ENCODE assay signal across 9 mouse cellular contexts in genomic region chr10:53115028-53115427, GRCm38 (mm10).
DNase-seq lines count a peak whose midpoint lies in the region; ATAC-seq and TF ChIP-seq lines count a peak whose summit lies in the region.
"Had no signal": no experiment of that assay in that cellular context is flagged by ENCODE, and none has a peak within 500 bp of the region (broad histone marks: within the 10 kb centered on the region; RNA-seq: fewer than 3 reads in every experiment).

No protein-coding gene starts in this region.

- H3K27ac ChIP-seq in liver, embryonic 12.5 days, result no peak overlapping the region
- H3K27ac ChIP-seq in forebrain, embryonic 13.5 days, result no peak overlapping the region
- no peak overlapping the region for H3K27ac ChIP-seq in hindbrain, postnatal 0 days
- H3K27ac ChIP-seq in neural tube, embryonic 14.5 days (ENCODE audit: low read depth, low read length), result 0 out of 2 replicates have a peak overlapping the region, but pooled peaks have one; percentile 22
- H3K27ac ChIP-seq: embryonic facial prominence, embryonic 13.5 days had no signal

- no peaks in the 10 kb centered on the region for H3K4me1 ChIP-seq in liver, embryonic 12.5 days
- H3K4me1 ChIP-seq in forebrain, embryonic 13.5 days, result peaks cover 13% of the 10 kb centered on the region; the same call in 1 of the 2 replicates
- H3K4me1 ChIP-seq in hindbrain, postnatal 0 days (ENCODE audit: insufficient read depth, low read length), result no peaks in the 10 kb centered on the region
- H3K4me1 ChIP-seq in neural tube, embryonic 14.5 days (ENCODE audit: control insufficient read depth, insufficient read depth, low read length), result 0 out of 2 replicates have a peak, but pooled peaks cover 5% of the 10 kb centered on the region
- H3K4me1 ChIP-seq: embryonic facial prominence, embryonic 13.5 days had no signal

- no peak; the same call in 1 of the 2 replicates for ATAC-seq in liver, embryonic 12.5 days
- peak; percentile 57 for ATAC-seq in forebrain, embryonic 13.5 days
- ATAC-seq in hindbrain, postnatal 0 days, result peak; percentile 59; the same call in 1 of the 2 replicates
- peak; percentile 60; the same call in 1 of the 2 replicates for ATAC-seq in neural tube, embryonic 14.5 days (ENCODE audit: low read depth)

- intact Hi-C loops in left cerebral cortex, postnatal 4 days (cut with DNase I), result no loop called here

- H3K36me3 ChIP-seq in liver, embryonic 12.5 days, result no peaks in the 10 kb centered on the region
- 0 out of 2 replicates have a peak, but pooled peaks cover 4% of the 10 kb centered on the region for H3K36me3 ChIP-seq in forebrain, embryonic 13.5 days (ENCODE audit: poor library complexity, severe bottlenecking)
- H3K36me3 ChIP-seq in hindbrain, postnatal 0 days (ENCODE audit: insufficient read depth, low read length), result no peaks in the 10 kb centered on the region
- no peaks in the 10 kb centered on the region for H3K36me3 ChIP-seq in neural tube, embryonic 14.5 days (ENCODE audit: control insufficient read depth, insufficient read depth, low read length)
- H3K36me3 ChIP-seq: embryonic facial prominence, embryonic 13.5 days had no signal

- no peaks in the 10 kb centered on the region for H3K9me3 ChIP-seq in liver, embryonic 12.5 days (replicated peaks)
- H3K9me3 ChIP-seq in forebrain, embryonic 13.5 days (replicated peaks), result no peaks in the 10 kb centered on the region
- H3K9me3 ChIP-seq in hindbrain, postnatal 0 days (ENCODE audit: low read length), result no peaks in the 10 kb centered on the region
- no peaks in the 10 kb centered on the region for H3K9me3 ChIP-seq in neural tube, embryonic 14.5 days (ENCODE audit: control insufficient read depth, low read length)
- H3K9me3 ChIP-seq: embryonic facial prominence, embryonic 13.5 days had no signal

- H3K9ac ChIP-seq in liver, embryonic 12.5 days, result no peak overlapping the region
- no peak overlapping the region for H3K9ac ChIP-seq in forebrain, embryonic 13.5 days
- no peak overlapping the region for H3K9ac ChIP-seq in hindbrain, postnatal 0 days (replicated peaks; ENCODE audit: low read length)
- H3K9ac ChIP-seq in neural tube, embryonic 14.5 days (replicated peaks; ENCODE audit: low read depth, low read length), result no peak overlapping the region
- H3K9ac ChIP-seq: embryonic facial prominence, embryonic 13.5 days had no signal

- peak; percentile 65 for DNase-seq in liver
- peak; percentile 53 for DNase-seq in c-Kit-positive CD71-positive TER-119-negative erythroid progenitor cells, embryonic 14.5 days (ENCODE audit: low read depth)
- peak; percentile 72 for DNase-seq in hindbrain, postnatal 0 days (ENCODE audit: low spot score)
- DNase-seq in left cerebral cortex, postnatal 4 days, result peak; percentile 74
- peak; percentile 7 to 13 for DNase-seq in thymus, postnatal 36 days

- H3K4me2 ChIP-seq in liver, embryonic 12.5 days, result no peak overlapping the region
- H3K4me2 ChIP-seq in forebrain, embryonic 13.5 days, result no peak overlapping the region
- no peak overlapping the region for H3K4me2 ChIP-seq in hindbrain, postnatal 0 days (ENCODE audit: low read depth, low read length)
- H3K4me2 ChIP-seq in neural tube, embryonic 14.5 days (ENCODE audit: low read depth, low read length), result no peak overlapping the region
- H3K4me2 ChIP-seq: embryonic facial prominence, embryonic 13.5 days had no signal

- H3K4me3 ChIP-seq in liver, embryonic 12.5 days, result no peak overlapping the region
- H3K4me3 ChIP-seq in forebrain, embryonic 13.5 days, result no peak overlapping the region
- no peak overlapping the region for H3K4me3 ChIP-seq in hindbrain, postnatal 0 days (ENCODE audit: low read length)
- no peak overlapping the region for H3K4me3 ChIP-seq in neural tube, embryonic 14.5 days (ENCODE audit: low read depth, low read length)
- H3K4me3 ChIP-seq: embryonic facial prominence, embryonic 13.5 days had no signal

- peak; percentile 72 for TF ChIP-seq CTCF in hindbrain, postnatal 0 days (IDR thresholded peaks at IDR 0.05; ENCODE audit: low read depth)

- no peaks in the 10 kb centered on the region for H3K27me3 ChIP-seq in liver, embryonic 12.5 days (replicated peaks)
- no peaks in the 10 kb centered on the region for H3K27me3 ChIP-seq in forebrain, embryonic 13.5 days
- H3K27me3 ChIP-seq in hindbrain, postnatal 0 days (ENCODE audit: insufficient read depth, low read length), result no peaks in the 10 kb centered on the region
- no peaks in the 10 kb centered on the region for H3K27me3 ChIP-seq in neural tube, embryonic 14.5 days (ENCODE audit: control insufficient read depth, insufficient read depth, low read length)
- H3K27me3 ChIP-seq: embryonic facial prominence, embryonic 13.5 days had no signal

- 14% methylated on average over 3 of the region's 3 CpGs for WGBS in liver, embryonic 12.5 days (ENCODE audit: insufficient replicate concordance)
- WGBS in forebrain, embryonic 13.5 days, result 22% methylated on average over 3 of the region's 3 CpGs
- WGBS in hindbrain, postnatal 0 days, result 24% methylated on average over 3 of the region's 3 CpGs
- 20% methylated on average over 3 of the region's 3 CpGs for WGBS in neural tube, embryonic 14.5 days

Comparison
In these comparisons a context has a peak if more than half of its experiments do, and no peak if none do; other contexts are left out.
1. DNase-seq: peak in every context shown above with its lines; median percentile 74 in left cerebral cortex, postnatal 4 days; 72 in hindbrain, postnatal 0 days; 65 in liver; 53 in c-Kit-positive CD71-positive TER-119-negative erythroid progenitor cells, embryonic 14.5 days; 10 in thymus, postnatal 36 days.